Mouse (Mus musculus) fibroblast of lung, adult 2 months (primary cell): ENCODE results near the gene Qser1.

ENCODE experiments used
- DNase-seq: peaks from one replicate; pipeline ENCODE4 v3.0.0-alpha.2; 2011; ENCODE audit warnings: low read depth

The Qser1 gene

GRCm38 (mm10) chr2:104732562-104733256 lies 83.9 kb downstream of the Qser1 start:
- DNase-seq: no peak

DNA sequence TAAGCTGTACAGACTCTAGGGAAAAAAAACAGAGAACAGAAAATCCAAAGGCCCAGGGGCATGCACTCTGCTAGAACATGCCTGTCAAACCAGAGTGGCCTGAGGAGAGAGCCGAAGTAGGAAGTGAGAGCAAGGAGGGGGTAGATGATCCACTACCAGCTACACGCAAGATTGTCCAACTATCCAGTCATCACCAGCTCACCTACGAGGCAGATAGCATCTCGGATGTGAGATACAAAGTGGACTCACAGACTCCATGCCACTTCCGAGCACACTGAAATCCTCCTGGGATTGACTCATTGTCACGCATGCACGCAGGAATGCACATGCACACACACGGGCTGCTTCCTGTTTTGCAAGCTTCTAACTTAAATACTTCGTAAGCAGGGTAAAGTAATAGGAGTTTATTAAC lies 84.5 kb downstream of the Qser1 start:
- DNase-seq: no peak

DNA sequence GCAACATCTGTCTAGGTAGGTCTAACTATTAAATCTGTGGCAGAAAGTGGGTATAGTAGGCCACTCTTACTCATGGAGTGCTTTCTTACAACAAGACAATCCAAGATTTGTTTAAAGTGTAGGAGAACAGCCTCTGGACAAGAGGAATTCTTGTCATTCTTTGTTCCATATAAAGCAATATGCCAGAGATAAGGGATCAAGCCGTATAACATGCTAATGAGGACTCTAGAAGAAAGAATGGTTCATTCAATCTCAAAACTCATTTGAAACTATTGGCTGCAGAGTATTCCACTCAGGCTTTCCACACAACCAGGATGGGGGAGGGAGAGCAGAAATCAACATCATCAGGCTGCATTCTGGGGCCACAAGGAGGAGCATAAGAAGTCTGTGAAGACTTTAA lies 89.2 kb downstream of the Qser1 start:
- DNase-seq: no peak

GRCm38 (mm10) chr2:104722021-104722420 lies 94.5 kb downstream of the Qser1 start:
- no peak for DNase-seq

DNA sequence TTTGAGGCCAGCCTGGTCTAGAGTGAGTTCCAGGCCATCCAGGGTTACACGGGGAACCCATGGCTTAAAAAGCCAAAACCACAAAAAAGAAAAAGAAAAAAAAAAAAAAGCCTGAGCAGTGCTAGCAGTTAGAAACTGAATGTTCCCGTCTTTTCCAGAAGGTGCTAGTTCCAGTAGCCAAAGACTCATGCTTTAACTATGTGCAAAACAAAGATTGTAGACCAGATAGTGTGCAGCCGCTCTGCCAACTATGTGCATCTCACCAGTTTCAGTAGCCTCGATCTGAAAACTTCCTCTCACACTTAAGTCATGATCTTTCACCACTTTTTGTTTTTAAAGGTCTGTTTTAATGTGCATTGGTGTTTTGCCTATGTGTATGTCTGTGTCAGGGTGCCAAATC lies 98.7 kb downstream of the Qser1 start:
- DNase-seq: peak; percentile 46

- no peak for DNase-seq
These were observed 99.3 kb downstream of the Qser1 start for GRCm38 (mm10) chr2:104717231-104717735.

DNA sequence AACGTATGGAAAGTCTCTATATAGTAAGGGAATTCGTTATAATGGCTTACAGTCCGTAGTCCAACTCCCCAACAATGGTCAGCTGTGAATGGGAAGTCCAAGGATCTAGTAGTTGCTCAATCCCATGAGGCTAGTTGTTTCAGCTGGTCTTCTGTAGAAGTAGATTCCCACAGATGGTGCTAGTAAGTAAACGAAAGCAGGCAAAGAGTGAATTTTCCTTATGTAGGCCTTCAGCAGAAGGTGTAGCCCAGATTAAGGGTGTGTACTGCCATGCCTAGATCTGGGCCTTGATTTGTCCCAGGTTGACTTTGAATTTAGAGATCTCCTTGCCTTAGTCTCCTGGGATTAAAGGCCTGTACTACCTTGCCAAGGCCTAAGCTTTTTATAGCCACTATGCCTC lies 100.3 kb downstream of the Qser1 start, which contains the start of gene Pin1rt1:
Gene Pin1rt1, minus strand, starts transcription at position 101 of the 400 bp plus-strand sequence.
- DNase-seq: no peak

DNA sequence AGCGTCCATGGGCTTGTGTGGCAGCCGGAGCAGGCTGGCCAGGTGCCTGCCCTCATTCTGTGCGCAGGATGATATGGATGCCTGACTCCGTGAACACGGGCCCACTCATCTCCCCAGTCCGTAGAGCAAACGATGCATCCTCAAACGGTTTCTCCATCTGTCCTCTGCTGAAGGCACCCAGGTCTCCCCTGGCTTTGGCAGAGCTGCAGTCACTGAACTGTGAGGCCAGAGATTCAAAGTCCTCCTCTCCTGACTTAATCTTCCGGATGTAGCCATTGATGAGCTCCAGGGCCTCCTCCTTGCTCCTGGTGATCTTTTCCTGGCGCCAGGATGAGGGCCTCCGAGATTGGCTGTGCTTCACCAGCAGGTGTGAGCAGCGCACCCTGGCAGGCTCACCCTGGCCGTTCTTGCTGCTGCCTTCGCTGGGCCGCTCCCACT lies 102.3 kb downstream of the Qser1 start:
- no peak for DNase-seq

- DNase-seq: no peak
These were observed 104.1 kb downstream of the Qser1 start for GRCm38 (mm10) chr2:104712486-104712809.

DNA sequence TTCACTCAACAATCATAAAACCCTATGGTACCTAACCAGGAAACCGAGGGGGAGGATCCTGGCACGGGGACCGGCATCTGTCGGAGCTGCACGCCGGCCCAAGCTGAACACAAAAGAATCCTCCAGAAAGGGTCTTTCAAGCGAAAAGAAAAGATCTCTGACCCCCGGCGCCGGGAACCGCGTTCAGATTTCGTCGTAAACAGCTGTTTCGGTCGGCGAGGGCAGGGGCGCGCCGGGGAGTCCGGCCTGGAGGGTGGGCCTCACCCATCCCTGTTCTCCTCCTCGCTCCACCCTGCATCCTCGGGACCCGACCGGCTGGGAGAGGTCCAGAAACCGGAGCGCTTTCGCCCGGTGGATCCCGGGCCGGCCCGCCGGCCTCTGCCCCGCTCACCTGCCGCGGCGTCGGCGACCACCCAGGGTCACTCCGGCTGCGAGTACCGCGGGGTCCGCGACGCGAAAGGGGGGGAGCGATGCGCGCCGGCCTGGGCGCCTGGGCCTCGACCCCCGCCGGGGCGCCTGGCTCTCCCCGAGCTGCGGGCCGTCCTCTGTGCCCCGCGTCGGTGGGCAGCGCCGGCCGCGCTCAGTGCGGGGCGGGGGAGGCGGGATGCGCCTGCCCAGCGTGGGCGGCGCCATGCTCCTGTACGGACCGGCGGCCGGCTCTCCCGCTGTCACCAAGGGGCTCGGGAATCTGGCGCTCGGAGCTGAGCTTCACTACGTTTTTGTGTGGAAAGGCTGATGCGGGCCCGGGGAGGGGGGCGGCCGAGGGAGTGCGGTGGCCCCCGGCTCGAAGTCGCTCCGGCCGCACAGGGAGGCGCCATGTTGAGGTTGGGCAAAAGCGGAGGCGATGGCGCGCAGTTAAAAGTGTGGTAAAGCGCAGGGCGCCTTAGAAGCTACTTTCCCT lies 104.7 kb downstream of the Qser1 start, which contains the start of gene Tcp11l1:
Gene Tcp11l1, minus strand, starts transcription at position 585 of the 901 bp plus-strand sequence.
- DNase-seq: no peak

GRCm38 (mm10) chr2:104710670-104711370 lies 105.7 kb downstream of the Qser1 start:
- no peak for DNase-seq

GRCm38 (mm10) chr2:104709786-104710337 lies 106.7 kb downstream of the Qser1 start:
- no peak for DNase-seq
